Mouse (Mus musculus) heart, adult 8-10 months (tissue): ENCODE results near the gene Gm49366. TPM values are rescaled to one million over a fixed set of nuclear protein-coding genes. Genes with fewer than 3 reads are reported as not detected.
"Not testable (repeated sequence)": the region's sequence is repeated elsewhere in the genome, so short reads cannot be mapped to it uniquely, and the experiment has no call there.

Source experiments
- DNase-seq: peaks from one replicate; pipeline ENCODE4 v3.0.0; 2022; ENCODE audit warnings: low spot score
- total RNA-seq, 4 experiments: library from RNA; stranded (reverse); gene quantifications; 2 replicates each; pipeline ENCODE4 v1.2.4; 2022

The Gm49366 gene
- total RNA-seq, 4 experiments from 2014 or later, result 0.81 TPM; not detected in 3

DNA sequence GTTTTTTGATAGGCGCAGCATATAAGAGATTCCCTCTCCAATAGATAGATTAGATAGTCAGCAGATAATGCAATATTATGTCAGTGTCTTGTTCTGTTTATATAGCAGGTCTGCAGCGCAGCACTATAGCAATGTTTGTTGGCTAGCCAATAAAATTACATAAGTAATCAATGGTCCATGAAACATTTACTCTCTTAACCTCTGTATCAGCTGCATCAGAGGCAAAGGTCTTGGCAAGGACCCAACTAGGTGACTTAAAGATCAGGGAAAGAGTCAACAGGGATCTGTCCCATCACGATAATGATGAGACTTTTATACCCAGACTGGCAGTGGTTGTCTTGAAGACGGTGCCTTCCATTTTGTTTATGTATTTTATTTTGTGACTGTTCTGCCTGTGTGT, 5.9 kb upstream of the Gm49366 start:
- DNase-seq, result no peak

DNA sequence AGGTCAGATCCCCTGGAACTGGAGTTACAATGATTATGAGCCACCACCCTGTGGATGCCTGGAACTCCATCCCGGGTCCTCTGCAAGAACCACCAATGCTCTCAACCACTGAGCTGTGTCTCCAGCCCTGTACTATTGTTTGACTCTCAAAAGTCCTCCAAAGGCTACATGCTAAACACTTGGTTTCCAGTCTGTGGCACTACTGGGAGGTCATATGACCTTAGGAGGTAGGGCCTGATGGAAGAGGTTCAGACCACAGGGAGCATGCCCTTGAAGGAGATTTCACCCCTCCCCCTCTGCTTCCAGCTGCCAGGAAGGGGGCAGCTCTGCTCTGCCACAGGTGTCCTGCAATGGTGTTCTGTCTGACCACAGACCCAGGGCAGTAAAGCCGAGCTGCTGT, 5.4 kb upstream of the Gm49366 start:
- DNase-seq, result not testable (repeated sequence)

DNA sequence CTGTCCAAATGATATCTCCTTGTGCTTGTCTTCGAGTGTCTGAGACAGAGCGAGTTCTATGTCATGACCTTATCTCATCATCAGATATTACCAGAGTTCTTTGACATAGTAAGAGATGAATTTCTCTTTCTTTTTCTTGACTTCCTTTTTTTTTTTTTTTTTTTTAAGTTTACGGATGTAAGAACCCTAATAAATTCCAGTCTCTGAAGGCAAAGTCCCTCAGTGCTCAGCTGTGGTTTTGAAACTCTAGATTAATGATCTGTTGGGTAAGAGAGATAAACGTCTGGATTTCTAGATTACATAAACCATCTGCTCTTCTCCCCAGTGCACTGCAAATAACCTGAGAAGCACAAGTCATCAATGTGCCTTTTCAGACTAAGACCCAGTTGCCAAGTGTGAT, 4.6 kb upstream of the Gm49366 start:
- no peak for DNase-seq

DNA sequence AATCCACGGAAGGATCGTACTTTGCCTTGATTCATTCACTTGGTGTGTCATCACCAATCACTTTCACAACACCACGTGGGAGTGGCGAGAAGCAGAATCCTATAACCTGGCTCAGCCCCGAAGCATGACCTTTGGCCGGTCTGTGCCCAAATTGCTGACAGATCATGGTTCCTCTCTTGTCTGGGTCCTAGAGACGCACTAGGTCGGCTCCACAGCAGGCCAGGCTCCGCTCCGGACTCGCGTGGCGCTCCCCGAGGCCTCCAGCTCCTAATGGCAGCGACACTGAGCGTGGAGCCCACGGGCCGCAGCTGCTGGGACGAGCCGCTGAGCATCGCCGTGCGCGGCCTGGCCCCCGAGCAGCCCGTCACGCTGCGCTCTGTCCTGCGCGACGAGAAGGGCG, 494 bp upstream of the Gm49366 start, which contains the start of gene Acot4:
TSS of gene Acot4 (plus strand) at position 139 of the 400 bp plus-strand sequence.
- not testable (repeated sequence) for DNase-seq

DNA sequence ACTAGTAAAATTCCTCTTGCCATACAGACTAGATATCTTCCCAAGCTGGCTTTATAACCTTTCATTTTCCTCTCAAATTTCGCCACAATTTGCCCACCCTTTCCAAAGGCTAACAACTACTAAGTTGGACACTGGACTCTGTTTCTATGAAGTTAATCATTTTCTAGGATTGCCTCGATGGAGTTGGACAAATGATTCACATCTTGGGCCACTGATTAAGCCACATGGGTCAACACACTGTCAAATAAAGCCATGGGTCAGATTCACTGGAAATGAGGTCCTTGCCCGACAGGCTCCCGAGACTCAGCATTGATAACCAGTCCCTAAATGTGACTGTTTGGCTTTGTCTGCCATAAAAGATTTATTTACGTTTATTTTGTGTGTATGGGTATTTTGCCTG, 3.5 kb downstream of the Gm49366 start:
- no peak for DNase-seq

DNA sequence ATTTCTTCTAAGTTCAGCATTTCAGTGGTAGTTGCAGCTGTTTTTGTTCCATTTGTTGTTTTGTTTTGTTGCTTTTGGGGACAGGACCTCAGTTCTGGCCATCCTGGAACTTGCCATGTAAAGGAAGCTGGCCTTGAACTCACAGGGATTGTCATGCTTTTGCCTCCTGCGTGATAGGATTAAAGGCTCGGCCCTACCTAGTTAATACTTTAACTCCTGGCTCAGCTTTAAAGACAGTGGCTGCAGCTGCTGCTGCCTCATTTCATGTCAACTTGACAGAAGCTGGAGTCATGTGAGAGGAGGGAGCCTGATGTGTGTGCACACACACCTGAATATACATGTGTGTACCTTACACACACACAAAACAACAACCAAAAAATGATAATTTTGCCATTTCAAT, 5.3 kb downstream of the Gm49366 start:
- no peak for DNase-seq

DNA sequence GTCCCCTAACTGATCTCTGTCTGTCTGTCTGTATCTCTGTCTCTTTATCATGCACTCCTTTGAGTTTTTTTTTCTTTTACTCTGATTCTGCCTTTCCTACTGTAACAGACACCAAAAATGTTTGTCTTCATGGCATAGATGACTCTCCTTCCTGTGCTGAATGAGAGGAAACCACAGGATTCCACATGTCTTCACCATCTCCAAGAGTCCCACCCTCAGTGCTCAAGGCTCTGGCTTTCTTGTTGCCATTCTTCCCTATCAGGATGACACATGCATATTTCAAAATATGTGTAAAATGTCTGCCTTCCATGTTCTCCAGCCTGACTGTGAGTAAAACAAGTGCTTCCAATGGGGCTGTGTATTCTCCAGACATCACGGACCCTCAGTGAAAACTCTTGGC, 8.2 kb downstream of the Gm49366 start:
- no peak for DNase-seq

DNA sequence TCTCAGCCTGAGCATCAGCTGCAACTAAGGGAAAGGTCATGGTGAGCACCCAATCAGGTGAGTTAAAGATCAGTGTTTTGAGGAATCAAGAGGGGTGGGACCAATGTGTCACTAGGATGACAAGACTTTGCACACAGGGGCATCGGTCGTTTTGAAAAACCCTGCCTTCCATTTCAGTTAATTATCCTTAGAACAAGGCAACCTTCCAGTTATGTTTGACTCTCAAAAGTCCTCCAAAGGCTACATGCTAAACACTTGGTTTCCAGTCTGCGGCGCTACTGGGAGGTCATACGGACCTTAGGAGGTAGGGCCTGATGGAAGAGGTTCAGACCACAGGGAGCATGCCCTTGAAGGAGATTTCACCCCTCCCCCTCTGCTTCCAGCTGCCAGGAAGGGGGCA, 12.0 kb downstream of the Gm49366 start:
- DNase-seq, result not testable (repeated sequence)

DNA sequence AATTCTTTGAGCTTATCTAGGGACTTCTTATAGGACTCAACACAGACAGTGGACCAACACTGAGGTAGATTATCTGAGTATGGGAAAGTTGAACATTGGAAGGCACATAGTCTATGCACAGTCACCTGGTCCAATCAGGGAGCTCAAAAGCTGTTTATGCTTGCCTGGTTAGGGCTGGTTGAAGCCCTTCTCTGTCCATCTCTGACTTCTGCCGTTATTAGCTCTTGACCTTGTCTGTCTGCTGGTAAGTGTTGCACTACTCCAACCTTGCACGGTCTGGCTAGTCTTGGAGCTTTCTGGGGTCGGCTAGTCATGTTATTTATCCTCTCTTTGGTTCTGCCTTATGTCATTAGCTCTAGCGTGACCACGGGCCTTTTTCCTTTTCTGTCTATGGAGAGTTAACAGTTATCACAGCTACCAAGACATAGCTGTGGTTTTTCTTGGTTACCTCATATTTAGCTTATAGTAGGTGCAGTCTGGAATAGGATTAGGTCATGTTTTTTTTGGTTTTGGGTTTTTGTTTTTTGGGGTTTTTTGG, 13.3 kb downstream of the Gm49366 start, which contains the start of gene Acot3:
TSS of gene Acot3 (plus strand) at position 208 of the 538 bp plus-strand sequence.
- DNase-seq, result no peak

DNA sequence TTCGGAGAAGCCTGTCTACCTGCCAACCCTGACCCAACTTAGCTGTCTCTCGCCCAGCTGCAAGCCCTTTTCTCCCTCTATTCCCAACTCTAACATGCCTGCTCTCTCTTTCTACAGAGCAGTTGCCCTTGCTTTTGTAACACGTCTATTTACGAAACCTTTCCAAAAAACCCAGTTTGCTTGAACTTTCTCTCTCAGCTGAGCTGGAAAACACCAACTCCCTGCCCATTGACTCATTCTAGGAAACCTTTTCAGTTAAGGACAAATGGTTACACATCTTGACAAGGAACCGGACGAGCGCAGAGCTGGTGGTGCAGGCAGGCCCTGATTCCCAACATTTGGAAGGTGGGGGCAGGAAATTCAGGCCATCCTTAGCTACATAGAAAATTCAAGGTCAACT, 13.9 kb downstream of the Gm49366 start:
- DNase-seq, result no peak

DNA sequence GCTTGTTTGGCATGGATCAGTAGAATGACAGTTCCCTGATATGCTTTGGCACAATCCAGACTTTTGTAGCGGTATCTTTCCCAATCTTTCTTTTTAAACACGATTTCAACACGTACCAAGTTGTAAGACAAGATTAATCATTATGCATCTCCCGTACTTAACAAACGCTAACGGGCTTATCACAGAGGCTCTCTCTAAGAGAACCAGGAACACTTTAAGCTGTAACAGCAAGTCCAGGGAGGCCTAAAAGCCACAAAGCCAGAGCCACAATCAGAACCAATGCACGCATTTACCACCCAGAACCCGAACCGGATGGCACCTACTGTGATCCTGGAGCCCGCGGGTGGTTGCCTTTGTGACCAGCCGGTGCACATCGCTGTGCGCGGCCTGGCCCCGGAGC, 14.4 kb downstream of the Gm49366 start:
- DNase-seq, result no peak

DNA sequence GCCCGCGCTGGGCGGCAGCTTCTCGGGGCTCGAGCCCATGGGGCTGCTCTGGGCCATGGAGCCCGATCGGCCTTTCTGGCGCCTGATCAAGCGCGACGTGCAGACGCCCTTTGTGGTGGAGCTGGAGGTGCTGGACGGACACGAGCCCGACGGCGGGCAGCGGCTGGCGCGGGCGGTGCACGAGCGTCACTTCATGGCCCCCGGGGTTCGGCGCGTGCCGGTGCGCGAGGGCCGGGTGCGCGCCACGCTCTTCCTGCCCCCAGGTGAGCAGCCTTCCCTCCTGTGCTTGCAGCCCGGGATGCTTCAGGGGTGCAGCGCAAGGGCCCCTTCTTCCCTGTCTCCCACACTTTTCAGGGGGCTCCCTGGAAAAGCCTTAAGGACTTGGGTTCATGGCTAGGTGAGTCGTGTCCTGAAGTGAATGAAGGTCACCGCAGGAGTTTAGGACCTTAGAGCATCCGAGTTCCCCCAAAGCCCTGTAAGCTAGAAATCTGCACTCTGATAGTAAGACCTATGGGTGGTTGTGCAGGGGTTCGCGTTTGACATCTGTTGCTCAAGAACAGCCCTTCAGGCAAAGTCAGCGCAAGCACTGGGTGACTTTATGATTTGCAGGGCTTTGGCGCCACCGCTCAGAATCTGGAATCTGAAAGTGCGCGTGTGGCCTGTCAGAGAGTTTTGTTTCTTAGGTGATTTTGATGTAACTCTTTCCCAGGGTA, 15.1 kb downstream of the Gm49366 start:
- no peak for DNase-seq

DNA sequence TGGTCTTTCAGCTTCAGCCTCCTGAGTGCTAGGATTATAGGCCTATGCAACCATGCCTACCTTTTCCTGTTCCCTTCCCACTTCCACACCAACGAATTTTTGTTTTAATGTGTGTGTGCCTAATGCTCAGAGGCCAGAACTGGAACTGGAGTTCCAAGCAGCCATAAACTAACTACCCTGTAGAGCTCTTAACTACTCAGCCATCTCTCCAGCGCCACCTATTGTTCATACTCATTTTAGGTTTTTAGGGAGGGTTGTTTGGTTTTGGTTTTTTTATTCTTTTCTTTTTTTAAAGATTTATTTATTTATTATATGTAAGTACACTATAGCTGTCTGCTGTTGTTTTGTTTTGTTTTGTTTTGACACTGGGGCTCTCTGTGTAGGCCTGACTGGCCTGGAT, 22.2 kb downstream of the Gm49366 start:
- peak; percentile 8 for DNase-seq

DNA sequence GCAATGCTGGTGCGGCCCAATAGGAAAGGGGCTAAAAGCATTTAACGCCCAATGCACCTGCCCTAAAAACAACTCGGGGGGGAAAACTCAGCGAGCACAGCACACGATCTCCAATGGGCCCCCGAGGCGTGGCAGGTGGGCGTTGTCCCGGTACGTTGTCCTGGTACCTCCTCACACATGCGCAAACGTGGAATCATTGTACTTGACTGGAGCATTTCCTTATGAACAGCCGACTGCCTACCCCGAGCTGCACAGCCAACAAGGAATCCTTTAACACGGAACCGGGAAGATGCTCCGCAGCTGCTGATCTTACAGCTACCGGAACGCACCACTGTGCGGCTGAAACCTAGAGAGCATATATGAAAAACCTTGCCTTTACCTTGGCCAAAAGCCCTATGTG, 23.6 kb downstream of the Gm49366 start:
- DNase-seq, result no peak

DNA sequence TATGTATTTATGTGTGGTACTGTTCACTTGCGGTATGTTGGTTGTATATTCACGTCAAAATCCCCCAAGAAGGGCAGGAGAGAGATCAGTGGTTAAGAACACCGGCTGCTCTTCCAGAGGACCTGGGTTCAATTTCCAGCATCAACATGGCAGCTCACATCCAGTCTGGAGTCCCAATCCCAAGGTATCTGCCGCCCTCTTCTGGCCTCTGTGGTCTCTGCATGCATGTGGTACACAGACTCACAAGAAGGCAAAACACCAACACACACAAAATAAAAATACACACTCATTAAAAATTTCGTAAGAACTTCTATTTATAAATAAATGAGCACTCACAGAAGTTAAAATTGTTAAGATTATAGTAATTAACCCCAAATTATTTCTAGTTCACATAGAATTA, 24.5 kb downstream of the Gm49366 start:
- no peak for DNase-seq

DNA sequence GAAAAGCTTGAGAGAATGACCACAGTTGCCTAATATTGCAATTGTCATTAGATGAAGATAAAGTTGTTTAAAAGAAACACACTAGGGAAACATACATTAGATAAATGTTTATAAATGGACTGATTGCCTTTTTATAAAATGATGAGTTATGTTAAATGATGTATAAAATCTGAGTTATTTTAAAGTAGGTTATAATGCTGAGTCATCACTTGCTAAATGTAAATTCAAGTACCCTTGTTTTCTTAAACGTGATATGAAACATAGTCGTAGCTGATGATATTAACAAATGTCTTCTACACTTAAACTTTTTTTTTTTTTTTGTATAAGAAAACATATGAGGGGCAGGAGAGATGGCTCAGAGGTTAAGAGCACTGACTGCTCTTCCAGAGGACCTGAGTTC, 25.1 kb downstream of the Gm49366 start:
- no peak for DNase-seq

DNA sequence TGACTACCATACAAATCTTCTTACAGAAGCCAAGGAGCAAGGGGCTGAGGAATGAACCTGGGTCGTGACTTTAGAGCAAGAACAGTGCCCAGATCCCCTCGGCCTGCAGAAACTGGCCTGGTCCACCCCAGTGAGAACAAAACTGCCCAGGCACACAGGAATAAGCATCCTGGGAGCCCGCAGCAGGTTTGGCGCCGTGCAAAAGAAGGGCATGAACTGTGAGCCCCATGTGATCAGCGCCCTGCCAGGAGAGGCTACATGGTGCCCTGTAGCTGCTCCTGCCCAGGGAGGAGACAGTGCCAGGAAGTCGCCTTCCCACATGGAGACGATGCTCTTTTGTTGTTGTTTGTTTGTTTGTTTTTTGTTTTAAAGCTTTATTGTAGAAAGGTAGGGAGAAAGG, 25.9 kb downstream of the Gm49366 start:
- DNase-seq, result no peak

DNA sequence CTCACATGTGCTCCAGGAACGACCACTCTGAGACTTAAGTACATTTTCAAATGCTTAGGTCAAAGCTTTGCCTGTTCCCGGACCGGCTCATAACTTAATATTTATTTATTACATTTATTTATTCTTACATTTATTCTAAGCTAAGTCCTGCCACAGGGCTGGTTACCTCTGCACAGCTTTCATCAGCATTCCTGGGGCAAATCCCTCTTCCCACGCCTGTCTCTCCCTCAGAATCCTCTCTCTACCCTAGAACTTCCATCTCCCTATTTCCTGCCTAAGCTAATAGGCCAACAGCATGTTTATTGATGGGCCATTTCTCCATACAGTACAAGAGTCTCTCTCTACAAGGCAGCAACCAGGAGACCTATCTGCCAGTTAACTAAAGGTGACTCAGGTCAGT, 29.0 kb downstream of the Gm49366 start:
- DNase-seq, result no peak

DNA sequence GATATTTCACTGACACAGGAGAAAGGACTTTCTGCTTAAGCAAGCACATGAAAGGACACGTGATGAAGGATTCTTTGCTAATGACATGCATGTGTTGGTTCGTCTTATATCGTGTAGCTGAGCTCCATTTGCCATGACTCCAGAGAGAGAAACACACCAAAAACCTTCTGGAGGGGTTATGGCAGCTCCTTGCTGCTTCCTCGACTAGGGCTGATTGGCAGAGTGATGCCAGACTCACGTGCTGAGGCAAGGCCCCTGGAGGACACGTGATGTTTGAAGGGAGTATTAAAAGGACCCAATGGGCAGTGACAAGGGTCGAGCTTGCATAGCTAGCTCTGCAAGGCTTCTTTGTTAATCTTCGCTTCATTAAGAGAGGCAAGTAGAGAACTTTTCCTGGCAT, 29.6 kb downstream of the Gm49366 start:
- no peak for DNase-seq

DNA sequence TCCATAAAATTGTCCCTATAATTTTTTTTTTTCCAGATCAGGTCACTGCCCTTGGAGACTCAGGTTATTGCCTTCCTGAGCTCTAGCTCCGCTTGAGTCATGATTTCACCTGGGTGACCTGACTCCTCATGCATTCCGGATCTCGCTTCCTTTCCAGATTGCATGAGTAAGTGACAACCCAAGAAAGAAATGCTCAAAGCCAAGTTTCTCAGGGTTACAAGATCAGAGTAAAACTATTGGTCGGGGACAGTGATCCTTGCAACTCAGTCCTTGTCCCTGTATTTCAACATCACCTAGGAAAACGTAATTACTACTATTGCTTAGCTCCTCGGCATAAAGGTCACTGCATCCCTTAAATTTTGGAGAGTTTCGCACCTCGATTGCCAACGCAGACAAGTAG, 30.3 kb downstream of the Gm49366 start, which contains the start of gene Acot5:
TSS of gene Acot5 (plus strand) at position 340 of the 400 bp plus-strand sequence.
- no peak for DNase-seq

DNA sequence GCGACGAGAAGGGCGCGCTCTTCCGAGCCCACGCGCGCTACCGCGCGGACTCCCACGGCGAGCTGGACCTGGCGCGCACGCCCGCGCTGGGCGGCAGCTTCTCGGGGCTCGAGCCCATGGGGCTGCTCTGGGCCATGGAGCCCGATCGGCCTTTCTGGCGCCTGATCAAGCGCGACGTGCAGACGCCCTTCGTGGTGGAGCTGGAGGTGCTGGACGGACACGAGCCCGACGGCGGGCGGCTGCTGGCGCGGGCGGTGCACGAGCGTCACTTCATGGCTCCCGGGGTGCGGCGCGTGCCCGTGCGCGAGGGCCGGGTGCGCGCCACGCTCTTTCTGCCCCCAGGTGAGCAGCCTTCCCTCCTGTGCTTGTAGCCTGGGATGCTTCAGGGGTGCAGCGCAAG, 30.8 kb downstream of the Gm49366 start:
- peak; percentile 4 for DNase-seq

DNA sequence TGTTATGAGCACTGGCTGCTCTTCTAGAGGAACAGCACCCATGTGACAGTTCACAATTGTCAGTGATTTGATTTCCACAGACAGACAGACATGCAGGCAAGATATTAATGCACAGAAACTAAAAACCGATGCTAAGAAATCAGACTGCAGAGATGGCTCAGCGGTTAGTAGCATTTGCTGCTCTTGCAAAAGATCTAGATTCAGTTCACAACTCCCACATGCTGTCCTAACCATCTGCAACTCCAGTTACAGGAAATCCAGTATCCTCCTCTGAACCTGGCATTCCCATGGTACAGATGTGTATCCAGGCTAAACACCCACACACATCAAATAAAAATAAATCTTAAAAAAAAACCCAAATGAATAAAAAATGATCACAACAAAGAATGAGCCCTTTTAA, 33.0 kb downstream of the Gm49366 start:
- no peak for DNase-seq

DNA sequence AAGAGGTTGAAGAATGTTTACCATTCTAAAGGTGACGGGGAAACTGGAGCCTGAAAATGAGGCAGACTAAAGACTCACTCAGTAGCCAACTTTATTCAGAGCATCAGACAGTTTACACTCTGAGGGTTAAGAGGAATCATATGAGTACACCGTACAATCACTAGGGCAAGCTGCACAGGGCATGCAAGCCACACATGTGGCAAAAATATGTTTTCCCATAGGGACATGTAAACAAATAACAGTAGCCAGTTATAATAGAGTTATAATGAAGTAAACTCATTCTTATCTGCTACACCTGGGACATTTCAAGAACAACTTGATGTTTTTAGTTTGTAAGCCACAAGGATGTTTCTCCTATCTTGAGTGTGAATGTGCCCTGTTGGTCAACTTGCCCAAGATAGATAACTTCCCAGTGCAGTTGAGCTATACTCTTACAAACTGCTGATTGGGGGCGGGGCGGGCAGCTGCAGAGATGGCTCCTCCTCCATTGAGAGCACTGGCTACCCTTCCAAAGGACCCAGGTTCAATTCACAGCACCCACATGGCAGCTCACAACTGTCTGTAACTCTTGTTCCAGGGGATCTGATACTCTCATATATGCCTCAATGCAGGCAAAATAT, 38.7 kb downstream of the Gm49366 start:
- no peak for DNase-seq
